Mouse (Mus musculus) right cerebral cortex, postnatal 10 days (tissue): ENCODE results near the gene Tax1bp3.

Source experiments
- DNase-seq, 2 experiments: peaks; one replicate each; pipeline ENCODE4 v3.0.0; 2021; ENCODE audit warnings: low spot score in 2 of 2

Gene Tax1bp3

GRCm38 (mm10) chr11:73228881-73229280, 52.0 kb downstream of the Tax1bp3 start:
- DNase-seq: no peak

DNA sequence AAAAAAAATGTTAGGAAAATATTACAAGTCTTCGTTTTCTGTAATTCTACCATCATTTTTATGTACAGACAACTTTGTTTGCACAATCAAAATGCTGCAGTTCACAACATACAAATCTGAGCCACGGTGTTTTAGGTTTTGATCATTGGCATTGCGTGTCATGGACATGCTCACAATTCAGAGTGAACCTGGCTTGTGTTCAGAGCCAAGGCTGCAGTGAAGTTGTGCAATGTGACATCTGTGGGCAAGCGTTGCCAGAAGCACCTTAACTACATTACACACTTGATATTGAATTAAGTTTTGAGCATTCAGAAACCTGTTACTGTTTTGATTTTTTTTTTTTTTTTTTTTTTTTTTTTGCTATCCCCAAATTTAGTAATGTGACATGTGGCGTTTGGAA, 53.2 kb downstream of the Tax1bp3 start:
- no peak for DNase-seq

DNA sequence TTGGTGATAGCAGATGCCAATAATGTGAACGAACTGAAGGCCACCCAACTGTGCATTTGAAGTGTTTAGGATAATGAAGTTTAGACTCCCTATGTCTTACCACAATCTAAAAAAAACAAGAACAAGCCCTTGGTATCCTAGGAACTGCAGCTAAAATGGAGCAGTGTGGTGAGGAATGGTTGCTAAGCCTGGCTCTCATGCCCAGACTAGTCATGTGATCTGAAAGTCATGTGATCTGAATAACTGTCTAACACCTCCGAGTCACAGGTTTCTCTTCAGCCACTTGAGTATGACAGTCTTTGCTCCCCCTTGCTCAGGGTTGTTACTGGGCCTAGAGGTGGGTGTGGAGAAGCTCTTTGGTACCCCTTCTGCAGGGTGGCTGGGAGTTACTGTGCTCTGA, 55.6 kb downstream of the Tax1bp3 start:
- peak in 1 of 2 experiments; percentile 47 for DNase-seq
